Mouse (Mus musculus): ENCODE measurements around the gene Alpk3. TPM values are rescaled to one million over a fixed set of nuclear protein-coding genes. Genes with fewer than 3 reads are reported as not detected.
A peak's percentile ranks its signal among the peaks of the same experiment; 100 is the strongest.

Alpk3 gene
- polyA plus RNA-seq, 1 experiment from 2014 or later = 18.2 TPM

DNA sequence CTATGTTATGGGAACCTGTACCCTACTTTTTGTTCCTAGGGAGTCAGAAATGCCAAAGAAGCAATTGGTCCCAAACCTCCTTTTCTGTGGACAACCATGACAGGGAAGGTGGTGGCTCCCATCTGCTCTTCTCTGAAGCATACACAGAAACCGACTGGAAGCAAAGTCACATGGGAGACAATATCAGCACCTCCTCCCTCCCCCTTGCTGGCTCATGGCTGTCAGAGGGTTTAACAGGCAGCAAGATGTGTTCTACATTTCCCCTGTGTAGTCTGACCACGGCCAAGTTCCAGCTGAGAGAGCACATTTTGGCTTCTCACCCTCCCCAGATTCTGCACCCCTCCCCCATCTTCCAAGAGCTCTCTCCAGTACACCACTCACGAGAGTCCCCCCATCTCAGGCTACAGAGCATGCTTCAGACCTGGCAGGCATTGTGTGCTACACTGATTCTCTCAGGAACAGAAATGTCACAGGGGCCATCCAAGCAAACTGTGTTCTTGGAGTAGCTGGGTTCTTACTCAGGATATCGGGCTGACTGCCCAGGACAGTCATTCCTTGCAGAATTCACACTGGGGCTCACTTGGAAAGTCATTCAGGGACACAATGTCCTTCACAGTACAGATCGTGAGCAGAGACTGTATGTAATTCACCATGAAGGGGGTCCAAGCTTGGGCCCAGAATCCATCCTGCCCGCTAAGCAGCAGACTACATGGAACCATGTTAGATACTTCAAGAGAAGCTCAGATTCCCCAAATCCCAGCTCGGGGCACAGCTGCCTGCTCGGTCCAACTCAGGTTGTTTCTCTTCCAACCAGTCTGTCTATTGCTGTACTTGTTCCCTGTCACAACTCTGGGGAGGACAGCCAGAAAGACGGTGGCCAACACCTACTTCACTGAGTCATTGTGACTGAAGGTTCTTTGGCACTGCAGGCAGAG, 52.6 kb downstream of the Alpk3 start:
- H3K4me2 ChIP-seq = no peak overlapping the region; the same call in 1 of the 2 replicates
- H3K27ac ChIP-seq = peak overlapping the region; percentile 73
- peaks cover 20% of the 10 kb centered on the region for H3K4me1 ChIP-seq (replicated peaks)
- WGBS = 38% methylated on average over 9 of the region's 9 CpGs
- H3K27me3 ChIP-seq = no peaks in the 10 kb centered on the region
- no peaks in the 10 kb centered on the region for H3K36me3 ChIP-seq
- peak; percentile 65 for ATAC-seq (replicated peaks; ENCODE audit: insufficient number of reproducible peaks, insufficient read depth, low FRiP score, low read depth)
- H3K9me3 ChIP-seq (replicated peaks) = no peaks in the 10 kb centered on the region
- no peak overlapping the region for H3K4me3 ChIP-seq
- no peak overlapping the region for H3K9ac ChIP-seq

GRCm38 (mm10) chr7:81110791-81111190, 53.4 kb downstream of the Alpk3 start:
- no peaks in the 10 kb centered on the region for H3K27me3 ChIP-seq
- H3K36me3 ChIP-seq = no peaks in the 10 kb centered on the region
- H3K4me1 ChIP-seq (replicated peaks) = peaks cover 21% of the 10 kb centered on the region
- no peak overlapping the region for H3K9ac ChIP-seq
- H3K4me3 ChIP-seq = no peak overlapping the region
- H3K27ac ChIP-seq = peak overlapping the region; percentile 73; the same call in 1 of the 2 replicates
- no peak overlapping the region for H3K4me2 ChIP-seq
- 90% methylated on average over 4 of the region's 4 CpGs for WGBS
- ATAC-seq (replicated peaks; ENCODE audit: insufficient number of reproducible peaks, insufficient read depth, low FRiP score, low read depth) = no peak
- H3K9me3 ChIP-seq (replicated peaks) = no peaks in the 10 kb centered on the region

- Histone ChIP-seq H3K4me1 (replicated peaks) (peaks cover 21% of the 10 kb centered on the region), H3K27ac (no peak overlapping the region), H3K27me3 (no peaks in the 10 kb centered on the region), H3K9ac (no peak overlapping the region), H3K4me3 (no peak overlapping the region), H3K36me3 (no peaks in the 10 kb centered on the region), H3K4me2 (no peak overlapping the region), H3K9me3 (replicated peaks) (no peaks in the 10 kb centered on the region)
- no peak for ATAC-seq (replicated peaks; ENCODE audit: insufficient number of reproducible peaks, insufficient read depth, low FRiP score, low read depth)
- 92% methylated on average over 2 of the region's 2 CpGs for WGBS
These were observed 54.3 kb downstream of the Alpk3 start for GRCm38 (mm10) chr7:81111729-81112128.

DNA sequence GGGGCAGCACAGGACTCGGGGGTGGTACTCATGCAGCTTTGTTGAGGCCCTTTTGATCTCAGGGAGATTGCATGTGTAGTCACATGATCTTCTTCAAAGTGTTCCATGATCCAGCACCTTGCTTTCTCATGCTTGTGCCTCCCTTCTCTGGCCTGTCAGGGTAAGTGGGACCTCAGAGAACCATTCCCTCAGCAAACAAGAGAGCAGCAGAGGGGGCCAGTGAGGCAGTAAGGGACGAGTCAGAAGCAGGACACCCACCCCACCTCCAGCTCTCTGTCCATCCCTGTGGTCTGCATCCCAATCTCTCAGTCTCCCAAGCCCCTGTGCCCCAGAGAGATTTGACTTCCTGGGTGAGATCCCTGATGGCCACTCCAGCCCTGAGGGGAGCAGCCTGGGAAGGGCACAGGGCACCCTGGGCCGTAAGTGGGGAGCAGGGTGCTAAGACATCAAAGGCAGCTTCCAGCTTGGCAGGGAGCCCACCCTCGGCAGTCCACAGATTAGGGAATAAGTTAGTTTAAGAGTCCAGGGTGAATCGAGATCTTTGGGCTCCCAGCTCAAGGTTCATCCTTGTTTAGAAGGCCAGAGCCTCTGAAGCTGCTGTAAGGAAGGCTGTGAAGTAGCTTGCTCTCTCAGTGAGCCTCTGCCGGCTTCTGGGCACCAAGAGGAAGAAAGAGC, 55.4 kb downstream of the Alpk3 start:
- H3K9ac ChIP-seq = no peak overlapping the region
- H3K4me1 ChIP-seq (replicated peaks) = peaks cover 21% of the 10 kb centered on the region
- ATAC-seq (replicated peaks; ENCODE audit: insufficient number of reproducible peaks, insufficient read depth, low FRiP score, low read depth) = no peak
- no peaks in the 10 kb centered on the region for H3K9me3 ChIP-seq (replicated peaks)
- H3K4me2 ChIP-seq = no peak overlapping the region
- no peak overlapping the region for H3K4me3 ChIP-seq
- no peaks in the 10 kb centered on the region for H3K36me3 ChIP-seq
- H3K27ac ChIP-seq = no peak overlapping the region
- H3K27me3 ChIP-seq = no peaks in the 10 kb centered on the region
- 43% methylated on average over 6 of the region's 6 CpGs for WGBS

GRCm38 (mm10) chr7:81114555-81114954, 57.2 kb downstream of the Alpk3 start, which contains the start of gene Slc28a1:
TSS of gene Slc28a1 (plus strand) at chr7:81114799.
- no peak within 1 kb of the TSS for H3K9ac ChIP-seq
- ATAC-seq (replicated peaks; ENCODE audit: insufficient number of reproducible peaks, insufficient read depth, low FRiP score, low read depth) = no peak
- H3K9me3 ChIP-seq (replicated peaks) = no peaks in the 10 kb centered on the region
- H3K27ac ChIP-seq = no peak within 1 kb of the TSS
- H3K4me1 ChIP-seq (replicated peaks) = peaks cover 19% of the 10 kb centered on the region
- no peak within 1 kb of the TSS for H3K4me2 ChIP-seq
- H3K27me3 ChIP-seq = no peaks in the 10 kb centered on the region
- WGBS = 59% methylated on average over 6 of the region's 6 CpGs
- no peaks in the 10 kb centered on the region for H3K36me3 ChIP-seq
- no peak within 1 kb of the TSS for H3K4me3 ChIP-seq

GRCm38 (mm10) chr7:81121099-81121498, 63.7 kb downstream of the Alpk3 start:
- Histone ChIP-seq H3K9me3 (replicated peaks) (no peaks in the 10 kb centered on the region), H3K4me1 (replicated peaks) (no peaks in the 10 kb centered on the region), H3K4me3 (no peak overlapping the region), H3K9ac (no peak overlapping the region), H3K4me2 (no peak overlapping the region), H3K27me3 (no peaks in the 10 kb centered on the region), H3K27ac (no peak overlapping the region), H3K36me3 (no peaks in the 10 kb centered on the region)
- 72% methylated on average over 3 of the region's 3 CpGs for WGBS
- ATAC-seq (replicated peaks; ENCODE audit: insufficient number of reproducible peaks, insufficient read depth, low FRiP score, low read depth) = no peak

DNA sequence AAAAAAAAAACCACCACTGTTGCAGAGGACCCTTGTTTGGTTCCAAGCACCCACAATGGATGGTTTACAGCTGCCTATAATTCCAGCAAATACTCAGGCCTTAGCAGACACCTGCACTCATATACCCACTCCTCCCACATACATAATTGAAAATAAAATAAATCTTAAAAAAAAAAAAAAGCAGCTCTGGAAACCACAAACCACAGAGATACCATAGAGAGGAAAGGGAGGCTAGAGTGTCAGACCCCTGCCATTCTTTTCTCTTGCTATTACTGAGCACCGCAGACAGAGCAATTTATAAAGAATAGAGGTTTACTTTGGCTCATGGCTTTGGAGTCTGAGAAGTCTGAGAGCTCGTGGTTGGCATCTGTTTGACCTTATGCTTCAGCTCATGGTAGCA, 65.4 kb downstream of the Alpk3 start:
- no peaks in the 10 kb centered on the region for H3K9me3 ChIP-seq (replicated peaks)
- no peaks in the 10 kb centered on the region for H3K36me3 ChIP-seq
- H3K4me2 ChIP-seq = no peak overlapping the region
- H3K27ac ChIP-seq = no peak overlapping the region
- WGBS = 60% methylated on average over 2 of the region's 2 CpGs
- no peak for ATAC-seq (replicated peaks; ENCODE audit: insufficient number of reproducible peaks, insufficient read depth, low FRiP score, low read depth)
- H3K27me3 ChIP-seq = no peaks in the 10 kb centered on the region
- no peaks in the 10 kb centered on the region for H3K4me1 ChIP-seq (replicated peaks)
- H3K4me3 ChIP-seq = no peak overlapping the region
- H3K9ac ChIP-seq = no peak overlapping the region

GRCm38 (mm10) chr7:81123553-81123952, 66.2 kb downstream of the Alpk3 start:
- no peak overlapping the region for H3K27ac ChIP-seq
- no peaks in the 10 kb centered on the region for H3K4me1 ChIP-seq (replicated peaks)
- H3K4me2 ChIP-seq = no peak overlapping the region
- H3K9me3 ChIP-seq (replicated peaks) = no peaks in the 10 kb centered on the region
- no peaks in the 10 kb centered on the region for H3K36me3 ChIP-seq
- ATAC-seq (replicated peaks; ENCODE audit: insufficient number of reproducible peaks, insufficient read depth, low FRiP score, low read depth) = no peak
- WGBS = 73% methylated on average over 5 of the region's 5 CpGs
- no peak overlapping the region for H3K9ac ChIP-seq
- no peaks in the 10 kb centered on the region for H3K27me3 ChIP-seq
- H3K4me3 ChIP-seq = no peak overlapping the region

- no peak overlapping the region for H3K4me3 ChIP-seq
- 63% methylated on average over 8 of the region's 8 CpGs for WGBS
- H3K27ac ChIP-seq = no peak overlapping the region
- ATAC-seq (replicated peaks; ENCODE audit: insufficient number of reproducible peaks, insufficient read depth, low FRiP score, low read depth) = no peak
- H3K4me2 ChIP-seq = no peak overlapping the region
- H3K36me3 ChIP-seq = no peaks in the 10 kb centered on the region
- H3K4me1 ChIP-seq (replicated peaks) = peaks cover 8% of the 10 kb centered on the region; the same call in 1 of the 2 replicates
- H3K9me3 ChIP-seq (replicated peaks) = no peaks in the 10 kb centered on the region
- no peak overlapping the region for H3K9ac ChIP-seq
- H3K27me3 ChIP-seq = no peaks in the 10 kb centered on the region
These were observed 67.4 kb downstream of the Alpk3 start for GRCm38 (mm10) chr7:81124773-81125172.

- ATAC-seq (replicated peaks; ENCODE audit: insufficient number of reproducible peaks, insufficient read depth, low FRiP score, low read depth) = no peak; the same call in 1 of the 2 replicates
- H3K4me2 ChIP-seq = no peak overlapping the region
- no peaks in the 10 kb centered on the region for H3K27me3 ChIP-seq
- no peak overlapping the region for H3K4me3 ChIP-seq
- H3K36me3 ChIP-seq = no peaks in the 10 kb centered on the region
- no peaks in the 10 kb centered on the region for H3K9me3 ChIP-seq (replicated peaks)
- H3K27ac ChIP-seq = no peak overlapping the region
- 73% methylated on average over 10 of the region's 10 CpGs for WGBS
- no peak overlapping the region for H3K9ac ChIP-seq
- peaks cover 10% of the 10 kb centered on the region; the same call in 1 of the 2 replicates for H3K4me1 ChIP-seq (replicated peaks)
These were observed 68.1 kb downstream of the Alpk3 start for GRCm38 (mm10) chr7:81125215-81126175.

- H3K27ac ChIP-seq = peak overlapping the region; percentile 76; the same call in 1 of the 2 replicates
- no peak overlapping the region for H3K9ac ChIP-seq
- no peaks in the 10 kb centered on the region for H3K27me3 ChIP-seq
- no peak overlapping the region for H3K4me2 ChIP-seq
- H3K4me1 ChIP-seq (replicated peaks) = peaks cover 50% of the 10 kb centered on the region
- no peaks in the 10 kb centered on the region for H3K9me3 ChIP-seq (replicated peaks)
- WGBS = 69% methylated on average over 7 of the region's 7 CpGs
- no peak overlapping the region for H3K4me3 ChIP-seq
- no peak for ATAC-seq (replicated peaks; ENCODE audit: insufficient number of reproducible peaks, insufficient read depth, low FRiP score, low read depth)
- H3K36me3 ChIP-seq = no peaks in the 10 kb centered on the region
These were observed 74.5 kb downstream of the Alpk3 start for GRCm38 (mm10) chr7:81131864-81132263.

All from heart, embryonic 15.5 days (tissue).